ENCODE assay signal across 31 mouse cellular contexts in the genomic region with DNA sequence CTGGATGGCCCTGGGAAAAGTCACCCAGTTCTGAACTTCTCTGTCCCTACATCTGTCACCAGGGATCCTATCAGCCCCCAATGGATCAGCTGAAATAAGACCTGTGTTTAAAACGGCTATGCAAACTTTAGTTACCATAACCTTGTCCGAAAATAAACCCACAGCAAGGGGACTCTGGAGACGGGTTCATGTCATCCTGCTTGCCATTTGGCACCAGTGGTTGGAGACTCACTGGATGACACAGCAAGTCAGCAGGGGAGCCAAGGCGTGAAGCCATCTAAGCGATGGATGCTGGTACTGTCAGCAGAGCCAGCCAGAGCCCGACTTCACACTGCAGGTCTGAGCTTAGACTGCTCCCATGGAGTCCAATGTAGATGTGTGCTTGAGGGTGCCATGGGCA. TPM values are rescaled to one million over a fixed set of nuclear protein-coding genes. Genes with fewer than 3 reads are reported as not detected.
A peak's percentile ranks its signal among the peaks of the same experiment; 100 is the strongest.
DNase-seq lines count a peak whose midpoint lies in the region; ATAC-seq lines count a peak whose summit lies in the region.
"Had no signal": no experiment of that assay in that cellular context is flagged by ENCODE, and none has a peak within 500 bp of the region (broad histone marks: within the 10 kb centered on the region; RNA-seq: fewer than 3 reads in every experiment).

No protein-coding gene starts in this region.

- 80% methylated on average over 6 of the region's 6 CpGs for WGBS in midbrain, embryonic 13.5 days

- no peak overlapping the region for H3K27ac ChIP-seq in midbrain, embryonic 13.5 days
- H3K27ac ChIP-seq: embryonic facial prominence, embryonic 10.5 days; embryonic facial prominence, embryonic 13.5 days; forebrain, embryonic 12.5 days; forebrain, embryonic 15.5 days; heart, adult 2 months; hindbrain, embryonic 12.5 days; hindbrain, embryonic 15.5 days had no signal

- intact Hi-C loops in gastrocnemius, postnatal 36 days (cut with DNase I), result no loop called here

- no peaks in the 10 kb centered on the region for H3K27me3 ChIP-seq in midbrain, embryonic 13.5 days
- H3K27me3 ChIP-seq: CH12.LX; embryonic facial prominence, embryonic 13.5 days; forebrain, embryonic 12.5 days; forebrain, embryonic 15.5 days; hindbrain, embryonic 12.5 days; hindbrain, embryonic 15.5 days; Patski had no signal

- no peak overlapping the region for H3K4me3 ChIP-seq in midbrain, embryonic 13.5 days (replicated peaks)
- H3K4me3 ChIP-seq: embryonic facial prominence, embryonic 10.5 days; embryonic facial prominence, embryonic 13.5 days; erythroblast, embryonic 14.5 days; forebrain, embryonic 12.5 days; forebrain, embryonic 15.5 days; heart, adult 2 months; hindbrain, embryonic 12.5 days; hindbrain, embryonic 15.5 days had no signal

- no peaks in the 10 kb centered on the region for H3K9me3 ChIP-seq in midbrain, embryonic 13.5 days
- H3K9me3 ChIP-seq: embryonic facial prominence, embryonic 10.5 days; embryonic facial prominence, embryonic 13.5 days; forebrain, embryonic 12.5 days; forebrain, embryonic 15.5 days; G1E; hindbrain, embryonic 12.5 days; hindbrain, embryonic 15.5 days had no signal

- no peaks in the 10 kb centered on the region for H3K36me3 ChIP-seq in midbrain, embryonic 13.5 days
- H3K36me3 ChIP-seq: embryonic facial prominence, embryonic 10.5 days; embryonic facial prominence, embryonic 13.5 days; forebrain, embryonic 12.5 days; forebrain, embryonic 15.5 days; G1E; hindbrain, embryonic 12.5 days; hindbrain, embryonic 15.5 days had no signal

- ATAC-seq in midbrain, embryonic 13.5 days, result no peak
- ATAC-seq: forebrain, embryonic 15.5 days; intestine, postnatal 0 days; Patski had no signal

- peak; percentile 23 for DNase-seq in adrenal gland, adult 2 months
- DNase-seq in adrenal gland, postnatal 25 days, result no peak
- DNase-seq in 3134 (ENCODE audit: extremely low read depth, insufficient read length, low spot score), result peak; percentile 28
- DNase-seq in gastrocnemius, postnatal 10 days, result peak; percentile 38
- DNase-seq in gastrocnemius, postnatal 36 days, result peak; percentile 46 to 47
- DNase-seq in frontal cortex, postnatal 25 days (ENCODE audit: low spot score in 2 of 2), result no peak
- no peak for DNase-seq in c-Kit-positive CD71-positive TER-119-positive erythroid progenitor cells, embryonic 14.5 days (ENCODE audit: low spot score)
- DNase-seq: adrenal gland, postnatal 14 days; B cell, adult 2 months; cerebellum, adult 18-20 months; cerebellum, adult 9-11 months; embryo, embryonic 11 days; kidney, adult 2 months had no signal

- no peaks in the 10 kb centered on the region for H3K4me1 ChIP-seq in midbrain, embryonic 13.5 days (replicated peaks)
- H3K4me1 ChIP-seq: embryonic facial prominence, embryonic 10.5 days; embryonic facial prominence, embryonic 13.5 days; forebrain, embryonic 12.5 days; forebrain, embryonic 15.5 days; hindbrain, embryonic 12.5 days; hindbrain, embryonic 15.5 days had no signal

- H3K4me2 ChIP-seq in midbrain, embryonic 13.5 days (replicated peaks), result no peak overlapping the region
- H3K4me2 ChIP-seq: embryonic facial prominence, embryonic 13.5 days; forebrain, embryonic 12.5 days; forebrain, embryonic 15.5 days; heart, embryonic 11.5 days; hindbrain, embryonic 12.5 days; hindbrain, embryonic 15.5 days had no signal

- H3K9ac ChIP-seq in midbrain, embryonic 13.5 days (replicated peaks), result no peak overlapping the region
- H3K9ac ChIP-seq: embryonic facial prominence, embryonic 13.5 days; forebrain, embryonic 12.5 days; forebrain, embryonic 15.5 days; hindbrain, embryonic 12.5 days; hindbrain, embryonic 15.5 days had no signal

RNA-seq across cellular contexts. Expression of gene Mchr1, which starts 13.9 kb away (rescaled TPM):
- under 1 TPM; 0.17 to 0.55 TPM for total RNA-seq in adrenal gland, adult 2 months (2021)
- 0.45 and 0.86 TPM in 2 replicates for polyA plus RNA-seq in adrenal gland, adult 2 months (2012; rRNA removed)
- total RNA-seq in adrenal gland, postnatal 25 days (2021), result 0.52 TPM in 1 of 2 replicates, not detected in the other
- total RNA-seq in gastrocnemius, postnatal 10 days (2021), result 1 to 10 TPM; 1.9 TPM
- 1 to 10 TPM; 1.4 to 2.4 TPM for total RNA-seq in gastrocnemius, postnatal 36 days (2021)
- polyA plus RNA-seq in midbrain, embryonic 13.5 days (2015; fragmentation: Nextera tagmentation; extraction: Ambion mirVana), result 2.1 and 2.5 TPM in 2 replicates
- total RNA-seq: CH12.LX; heart, adult 2 months; heart, postnatal 25 days; hematopoietic stem cell, adult 5-6 weeks had no signal
- polyA plus RNA-seq: erythroblast, embryonic 14.5 days; G1E; heart, adult 2 months; heart, embryonic 11.5 days; heart, embryonic 14.5 days; heart, postnatal 0 days had no signal

RNA-seq across cellular contexts. Expression of gene Mrtfa, which starts 30.9 kb away (rescaled TPM):
- total RNA-seq in adrenal gland, adult 2 months (2021), result 10 to 100 TPM; 27.3 to 30.0 TPM
- polyA plus RNA-seq in adrenal gland, adult 2 months (2012; rRNA removed), result 33.0 and 39.6 TPM in 2 replicates
- 27.2 and 27.4 TPM in 2 replicates for total RNA-seq in adrenal gland, postnatal 25 days (2021)
- 10 to 100 TPM; 39.2 to 50.1 TPM for total RNA-seq in gastrocnemius, postnatal 10 days (2021)
- total RNA-seq in gastrocnemius, postnatal 36 days (2021), result 10 to 100 TPM; 17.6 to 21.5 TPM
- polyA plus RNA-seq in midbrain, embryonic 13.5 days (2015; fragmentation: Nextera tagmentation; extraction: Ambion mirVana), result 21.6 and 32.0 TPM in 2 replicates

Comparison
In these comparisons a context has a peak if more than half of its experiments do, and no peak if none do; other contexts are left out.
1. DNase-seq: peak in adrenal gland, adult 2 months (single experiment), 3134 (single experiment), gastrocnemius, postnatal 10 days (single experiment) and gastrocnemius, postnatal 36 days (2 of 2); none in adrenal gland, postnatal 25 days (single experiment), frontal cortex, postnatal 25 days (0 of 2) and c-Kit-positive CD71-positive TER-119-positive erythroid progenitor cells, embryonic 14.5 days (single experiment).